ENCODE assay signal across 8 mouse cellular contexts in the genomic region with DNA sequence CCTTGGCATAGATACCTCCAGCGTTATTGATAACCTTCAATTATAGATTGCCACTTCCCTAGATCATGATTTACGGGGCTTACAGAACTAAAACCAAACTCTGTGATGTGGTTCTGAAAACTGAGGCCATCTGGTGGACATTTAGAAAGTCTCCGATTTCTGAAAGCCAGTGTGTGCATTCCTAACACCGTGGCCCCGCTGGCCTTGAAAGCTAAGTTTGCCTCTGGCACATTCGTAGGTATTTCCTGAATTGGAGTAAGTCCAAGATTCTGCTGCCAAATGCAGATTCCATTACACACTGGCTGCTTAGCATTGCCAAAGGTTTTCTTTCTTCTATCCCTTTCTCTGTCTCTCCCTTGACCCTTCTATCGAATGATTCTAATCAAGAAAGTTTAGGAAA. TPM values are rescaled to one million over a fixed set of nuclear protein-coding genes. Genes with fewer than 3 reads are reported as not detected.
DNase-seq lines count a peak whose midpoint lies in the region; ATAC-seq and TF ChIP-seq lines count a peak whose summit lies in the region.

No protein-coding gene starts in this region.

- TF ChIP-seq RAD21 in MEL (IDR thresholded peaks at IDR 0.05; ENCODE audit: low read depth, low read length) = no peak

- peaks cover 0 to 2% of the 10 kb centered on the region in 2 experiments; a peak in 2 of 4 replicates for H3K27me3 ChIP-seq in MEL (ENCODE audit: control insufficient read depth in 1 of 2, insufficient read depth in 2 of 2, low read length in 2 of 2)

- no peaks in the 10 kb centered on the region for H3K4me1 ChIP-seq in MEL (ENCODE audit: control insufficient read depth in 1 of 2, insufficient read depth in 2 of 2, low read length in 2 of 2)
- no peaks in the 10 kb centered on the region for H3K4me1 ChIP-seq in cortical plate, adult 2 months (ENCODE audit: control insufficient read depth, insufficient read depth, low read length)

- no peak overlapping the region for H3K4me3 ChIP-seq in MEL (ENCODE audit: control insufficient read depth in 1 of 2, insufficient read depth in 1 of 2, low read depth in 2 of 2, low read length in 2 of 2)
- H3K4me3 ChIP-seq in cortical plate, adult 2 months (ENCODE audit: insufficient read depth, low read length) = no peak overlapping the region

- no peaks in the 10 kb centered on the region for H3K36me3 ChIP-seq in MEL (ENCODE audit: control insufficient read depth in 1 of 2, insufficient read depth in 2 of 2, low read length in 2 of 2)

- no peak for DNase-seq in frontal cortex, postnatal 10 days (ENCODE audit: low spot score in 2 of 2)
- DNase-seq in MEL (ENCODE audit: low read depth, low spot score) = no peak
- peak; percentile 63 to 72 for DNase-seq in heart, adult 9 months (ENCODE audit: low spot score in 2 of 2)
- peak; percentile 84 for DNase-seq in kidney, postnatal 14 days
- no peak for DNase-seq in c-Kit-positive CD71-positive TER-119-positive erythroid progenitor cells, embryonic 14.5 days (ENCODE audit: low spot score)

- no peak for TF ChIP-seq POLR2A in MEL (IDR thresholded peaks at IDR 0.05; ENCODE audit: control insufficient read depth in 1 of 2, insufficient read depth in 1 of 2, low read depth in 1 of 2, low read length in 2 of 2, poor library complexity in 1 of 2)
- no peak for TF ChIP-seq POLR2A in cortical plate, adult 2 months (IDR thresholded peaks at IDR 0.05; ENCODE audit: extremely low read depth, insufficient read depth, low read length)

- H3K9me3 ChIP-seq in MEL (replicated peaks; ENCODE audit: insufficient read depth, low read length) = no peaks in the 10 kb centered on the region

- H3K79me2 ChIP-seq in MEL (ENCODE audit: control insufficient read depth, insufficient read depth, low read length, poor library complexity) = no peaks in the 10 kb centered on the region

- TF ChIP-seq CTCF in MEL (IDR thresholded peaks at IDR 0.05 in 2 of 3, conservative IDR thresholded peaks at IDR 0.05 in 1 of 3; ENCODE audit: control insufficient read depth in 1 of 3, insufficient read depth in 1 of 3, low read depth in 2 of 3, low read length in 3 of 3, poor library complexity in 1 of 3, severe bottlenecking in 1 of 3) = peak in 1 of 3 experiments; percentile 20; a peak in 1 of 6 replicates
- peak; percentile 42; the same call in 1 of the 2 replicates for TF ChIP-seq CTCF in cortical plate, adult 2 months (IDR thresholded peaks at IDR 0.05; ENCODE audit: extremely low read depth, insufficient read depth, low read length)

- no peak overlapping the region for H3K9ac ChIP-seq in MEL (ENCODE audit: control insufficient read depth, low read depth, low read length, poor library complexity, severe bottlenecking)

- no peak for TF ChIP-seq EP300 in MEL (IDR thresholded peaks at IDR 0.05; ENCODE audit: low read depth in 1 of 2, low read length in 2 of 2)

- H3K27ac ChIP-seq in MEL (ENCODE audit: control insufficient read depth, low read depth, low read length) = no peak overlapping the region
- H3K27ac ChIP-seq in cortical plate, adult 2 months (ENCODE audit: insufficient read depth, low read length) = no peak overlapping the region

- ATAC-seq in frontal cortex, adult (ENCODE audit: low TSS enrichment) = peak; percentile 88
- 0 out of 2 replicates have a peak, but pooled peaks have one; percentile 36 for ATAC-seq in neutrophil, adult 5-6 weeks (ENCODE audit: extremely low read depth, insufficient number of reproducible peaks, low FRiP score, poor library complexity, severe bottlenecking)

TF ChIP-seq in MEL, 35 proteins besides CTCF, POLR2A, EP300 and RAD21:
- TF ChIP-seq MYB (IDR thresholded peaks at IDR 0.05; ENCODE audit: low read depth, low read length) = no peak
- TF ChIP-seq SMC3 (IDR thresholded peaks at IDR 0.05; ENCODE audit: low read depth, low read length) = peak; percentile 23; the same call in 1 of the 2 replicates

RNA-seq across cellular contexts. Expression of a gene that starts 55.7 kb away (rescaled TPM):
- total RNA-seq in MEL (2012; rRNA removed) = 211 and 225 TPM in 2 replicates
- 100 to 1,000 TPM; 215 to 219 TPM for polyA plus RNA-seq in MEL (2012; ENCODE audit: insufficient read depth in 1 of 2, insufficient read length in 2 of 2, low read depth in 1 of 2, low replicate concordance in 2 of 2, missing spikeins in 1 of 2)
- polyA plus RNA-seq in cortical plate, adult 2 months (2012; rRNA removed) = 32.5 and 32.8 TPM in 2 replicates
- total RNA-seq in neutrophil, adult 5-6 weeks (2017) = 305 and 326 TPM in 2 replicates

Comparison
In these comparisons a context has a peak if more than half of its experiments do, and no peak if none do; other contexts are left out.
1. DNase-seq: peak in heart, adult 9 months (2 of 2) and kidney, postnatal 14 days (single experiment); none in frontal cortex, postnatal 10 days (0 of 2), MEL (single experiment) and c-Kit-positive CD71-positive TER-119-positive erythroid progenitor cells, embryonic 14.5 days (single experiment).